Mouse (Mus musculus) CH12.LX (cell line): ENCODE results near the gene Nhlrc4.

Source experiments
- CTCF ChIP-seq, 2 experiments: IDR thresholded peaks in 1 of 2; conservative IDR thresholded peaks in 1 of 2; 2 replicates each; pipeline ENCODE4 v1.5.1; 2011 to 2012; ENCODE audit warnings: low read depth in 2 of 2, low read length in 2 of 2, improper control_type of control experiment in 1 of 2, inconsistent platforms in 1 of 2, mild to moderate bottlenecking in 1 of 2, moderate library complexity in 1 of 2
- E2F4 ChIP-seq: IDR thresholded peaks from 2 replicates; pipeline ENCODE4 v1.6.1; 2011; ENCODE audit warnings: low read depth, low read length, improper control_type of control experiment; ENCODE audit not compliant: insufficient replicate concordance
- GABPA ChIP-seq: IDR thresholded peaks from 2 replicates; pipeline ENCODE4 v1.6.1; 2012; ENCODE audit warnings: low read depth, low read length, improper control_type of control experiment, inconsistent platforms; ENCODE audit not compliant: insufficient replicate concordance
- JUND ChIP-seq: conservative IDR thresholded peaks from 2 replicates; pipeline ENCODE4 v1.6.1; 2011; ENCODE audit warnings: low read depth, low read length, improper control_type of control experiment
- MAFK ChIP-seq: IDR thresholded peaks from 2 replicates; pipeline ENCODE4 v1.6.1; 2011; ENCODE audit warnings: low read length, improper control_type of control experiment; ENCODE audit not compliant: insufficient replicate concordance
- MAX ChIP-seq: IDR thresholded peaks from 2 replicates; pipeline ENCODE4 v1.6.1; 2011; ENCODE audit warnings: low read length, improper control_type of control experiment
- NELFE ChIP-seq: IDR thresholded peaks from 2 replicates; pipeline ENCODE4 v1.6.1; 2011; ENCODE audit warnings: low read depth, low read length, improper control_type of control experiment
- POLR2A ChIP-seq: IDR thresholded peaks from 2 replicates; pipeline ENCODE4 v1.6.1; 2011; ENCODE audit warnings: low read depth, mild to moderate bottlenecking, improper control_type of control experiment, low read length
- RAD21 ChIP-seq: IDR thresholded peaks from 2 replicates; pipeline ENCODE4 v1.6.1; 2011; ENCODE audit warnings: low read depth, mild to moderate bottlenecking, low read length, improper control_type of control experiment, moderate library complexity
- USF1 ChIP-seq: IDR thresholded peaks from 2 replicates; pipeline ENCODE4 v1.6.1; 2014; ENCODE audit warnings: low read depth, mild to moderate bottlenecking, inconsistent platforms, low read length, improper control_type of control experiment
- ZKSCAN1 ChIP-seq: IDR thresholded peaks from 2 replicates; pipeline ENCODE4 v1.6.1; 2012; ENCODE audit warnings: low read depth, inconsistent platforms, low read length, improper control_type of control experiment, borderline replicate concordance

GRCm38 (mm10) chr17:25934526-25934925 lies 10.2 kb downstream of the Nhlrc4 start:
- TF ChIP-seq CTCF (conservative IDR thresholded peaks at IDR 0.05 in 1 of 2, IDR thresholded peaks at IDR 0.05 in 1 of 2; ENCODE audit: low read depth in 2 of 2, low read length in 2 of 2) (no peak), RAD21 (no peak), ZKSCAN1 (no peak), USF1 (no peak), MAFK (no peak), JUND (no peak), NELFE (no peak), GABPA (no peak), MAX (no peak), POLR2A (no peak), E2F4 (no peak)
